Mouse (Mus musculus) hindbrain, postnatal 0 days (tissue): Measurements from ENCODE around the gene Mfsd2b. TPM values are rescaled to one million over a fixed set of nuclear protein-coding genes. Genes with fewer than 3 reads are reported as not detected.
A peak's percentile ranks its signal among the peaks of the same experiment; 100 is the strongest.

ENCODE experiments used
- ATAC-seq: fragments of 200-750 bp; cut with Nextera tagmentation; 2 replicates; pipeline ENCODE4 v1.8.0; 2017; ENCODE audit warnings: mild to moderate bottlenecking, moderate TSS enrichment, moderate library complexity
- DNase-seq: peaks from one replicate; pipeline ENCODE4 v3.0.0-alpha.2; 2015; ENCODE audit warnings: low spot score
- H3K27ac ChIP-seq: fragments of 300-500 bp; sonication (generic); 2 replicates; pipeline ENCODE4 v1.5.1; 2014; ENCODE audit warnings: mild to moderate bottlenecking
- H3K27me3 ChIP-seq: fragments of 300-500 bp; sonication (generic); 2 replicates; pipeline ENCODE4 v1.6.1; 2014; ENCODE audit warnings: low read length, mixed read lengths; ENCODE audit not compliant: insufficient read depth
- H3K36me3 ChIP-seq: fragments of 300-500 bp; sonication (generic); 2 replicates; pipeline ENCODE4 v1.6.1; 2014; ENCODE audit warnings: low read length, mixed read lengths; ENCODE audit not compliant: insufficient read depth
- H3K4me1 ChIP-seq: fragments of 300-500 bp; sonication (generic); 2 replicates; pipeline ENCODE4 v1.6.1; 2014; ENCODE audit warnings: antibody characterized with exemption, low read length, mixed read lengths; ENCODE audit not compliant: insufficient read depth
- H3K4me2 ChIP-seq: fragments of 300-500 bp; sonication (generic); 2 replicates; pipeline ENCODE4 v1.6.1; 2014; ENCODE audit warnings: low read depth, mild to moderate bottlenecking, low read length, moderate library complexity, mixed read lengths
- H3K4me3 ChIP-seq: fragments of 300-500 bp; sonication (generic); 2 replicates; pipeline ENCODE4 v1.5.1; 2014; ENCODE audit warnings: low read length
- H3K9ac ChIP-seq: fragments of 300-500 bp; sonication (generic); replicated peaks from 2 replicates; pipeline ENCODE4 v1.6.1; 2014; ENCODE audit warnings: mild to moderate bottlenecking, low read length, moderate library complexity, mixed read lengths
- H3K9me3 ChIP-seq: fragments of 300-500 bp; sonication (generic); 2 replicates; pipeline ENCODE4 v1.6.1; 2016; ENCODE audit warnings: low read length, mixed read lengths
- CTCF ChIP-seq: IDR thresholded peaks from 2 replicates; pipeline ENCODE4 v1.5.1; 2016; ENCODE audit warnings: antibody characterized with exemption, control low read depth, low read depth
- WGBS: fragments of 180-500 bp; shearing (Covaris S2); extraction: QIAGEN DNeasy Blood & Tissue Kit; methylation state at CpG from one replicate; pipeline ENCODE4 v1.1.7; 2014; 5-methylcytosine and 5-hydroxymethylcytosine counted together
- polyA plus RNA-seq: library from polyadenylated mRNA; unstranded; fragments of >200 nt; fragmentation: Nextera tagmentation; extraction: Ambion mirVana; gene quantifications from 2 replicates; pipeline ENCODE4 v1.2.1, GENCODE M21; 2015
- total RNA-seq: library from RNA; depleted of rRNA; stranded (reverse); fragments of >200 nt; gene quantifications from 2 replicates; pipeline ENCODE4 v1.2.3, GENCODE M21; 2014

The Mfsd2b gene
- total and polyA plus RNA-seq, 2 experiments from 2014 or later = 1.8 to 3.6 TPM

GRCm38 (mm10) chr12:4862672-4863071 is 11.5 kb downstream of the Mfsd2b start:
- WGBS = 92% methylated on average over 4 of the region's 4 CpGs
- TF ChIP-seq CTCF = peak; percentile 39
- Histone ChIP-seq H3K27me3 (no peaks in the 10 kb centered on the region), H3K4me2 (no peak overlapping the region), H3K4me1 (no peaks in the 10 kb centered on the region), H3K9ac (no peak overlapping the region), H3K36me3 (no peaks in the 10 kb centered on the region), H3K4me3 (no peak overlapping the region), H3K9me3 (0 out of 2 replicates have a peak, but pooled peaks cover 3% of the 10 kb centered on the region), H3K27ac (no peak overlapping the region)
- DNase-seq (no peak), ATAC-seq (no peak)

DNA sequence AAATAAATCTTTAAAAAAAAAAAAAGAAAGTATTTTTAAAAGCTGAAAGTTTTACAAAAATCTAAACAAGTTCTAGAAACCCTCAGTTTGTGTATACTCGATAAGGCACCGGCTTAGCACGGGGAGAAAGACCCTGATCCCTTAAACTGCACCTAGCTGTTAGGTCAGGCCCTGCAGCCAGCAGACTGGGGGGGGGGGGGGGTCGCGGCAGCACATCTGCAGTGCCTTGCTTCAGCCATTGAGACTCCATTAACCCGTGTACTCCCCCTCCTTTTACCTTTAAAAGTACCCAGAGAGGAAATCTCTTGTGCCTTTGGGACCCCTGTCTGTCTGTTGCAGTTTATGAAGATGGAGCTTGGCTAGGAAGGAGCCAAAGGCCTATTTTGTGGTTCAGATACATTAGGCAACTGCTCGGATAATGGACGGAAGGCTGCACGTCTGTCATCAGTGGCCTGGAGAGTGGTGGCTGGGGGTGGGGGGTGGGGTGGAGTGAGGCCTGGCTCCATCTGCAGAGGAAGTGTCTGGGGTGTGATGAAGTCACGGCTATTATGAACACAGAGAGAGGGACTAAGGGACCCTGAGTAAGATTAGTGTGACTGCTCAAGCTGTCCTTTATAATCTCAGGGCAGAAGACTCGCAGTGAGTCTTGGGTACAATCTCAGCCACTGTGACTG is 14.8 kb downstream of the Mfsd2b start:
- Histone ChIP-seq H3K4me3 (no peak overlapping the region), H3K9me3 (0 out of 2 replicates have a peak, but pooled peaks cover 3% of the 10 kb centered on the region), H3K4me2 (no peak overlapping the region), H3K4me1 (no peaks in the 10 kb centered on the region), H3K27ac (no peak overlapping the region), H3K27me3 (no peaks in the 10 kb centered on the region), H3K36me3 (0 out of 2 replicates have a peak, but pooled peaks cover 3% of the 10 kb centered on the region), H3K9ac (no peak overlapping the region)
- no peak for TF ChIP-seq CTCF
- DNase-seq (no peak), ATAC-seq (peak; percentile 68)
- WGBS = 43% methylated on average over 11 of the region's 11 CpGs

- DNase-seq = no peak
- WGBS = 91% methylated on average over 2 of the region's 2 CpGs
- Histone ChIP-seq H3K9me3 (no peaks in the 10 kb centered on the region), H3K4me1 (no peaks in the 10 kb centered on the region), H3K27ac (no peak overlapping the region), H3K4me2 (no peak overlapping the region), H3K9ac (no peak overlapping the region), H3K27me3 (no peaks in the 10 kb centered on the region), H3K36me3 (0 out of 2 replicates have a peak, but pooled peaks cover 3% of the 10 kb centered on the region), H3K4me3 (no peak overlapping the region)
- no peak for ATAC-seq
- TF ChIP-seq CTCF = no peak
Observed at GRCm38 (mm10) chr12:4856834-4857233, 17.3 kb downstream of the Mfsd2b start.

- peak; percentile 43; the same call in 1 of the 2 replicates for TF ChIP-seq CTCF
- Histone ChIP-seq H3K4me2 (no peak overlapping the region), H3K36me3 (0 out of 2 replicates have a peak, but pooled peaks cover 3% of the 10 kb centered on the region), H3K27ac (no peak overlapping the region), H3K9ac (no peak overlapping the region), H3K27me3 (no peaks in the 10 kb centered on the region), H3K4me1 (no peaks in the 10 kb centered on the region), H3K9me3 (no peaks in the 10 kb centered on the region), H3K4me3 (no peak overlapping the region)
- WGBS = 99% methylated on average over 5 of the region's 5 CpGs
- DNase-seq = no peak
- ATAC-seq = no peak
Observed at GRCm38 (mm10) chr12:4856160-4856559, 18.0 kb downstream of the Mfsd2b start.

GRCm38 (mm10) chr12:4843741-4844140 is 30.4 kb downstream of the Mfsd2b start:
- Histone ChIP-seq H3K9ac (peak overlapping the region; percentile 45; the same call in 1 of the 2 replicates), H3K9me3 (no peaks in the 10 kb centered on the region), H3K36me3 (no peaks in the 10 kb centered on the region), H3K4me2 (peak overlapping the region; percentile 67), H3K27me3 (no peaks in the 10 kb centered on the region), H3K4me1 (peaks cover 3% of the 10 kb centered on the region; the same call in 1 of the 2 replicates), H3K27ac (no peak overlapping the region), H3K4me3 (peak overlapping the region; percentile 73)
- ATAC-seq (peak; percentile 13; the same call in 1 of the 2 replicates), DNase-seq (peak; percentile 58)
- under 1% methylated on average over 12 of the region's 12 CpGs for WGBS
- TF ChIP-seq CTCF = no peak

DNA sequence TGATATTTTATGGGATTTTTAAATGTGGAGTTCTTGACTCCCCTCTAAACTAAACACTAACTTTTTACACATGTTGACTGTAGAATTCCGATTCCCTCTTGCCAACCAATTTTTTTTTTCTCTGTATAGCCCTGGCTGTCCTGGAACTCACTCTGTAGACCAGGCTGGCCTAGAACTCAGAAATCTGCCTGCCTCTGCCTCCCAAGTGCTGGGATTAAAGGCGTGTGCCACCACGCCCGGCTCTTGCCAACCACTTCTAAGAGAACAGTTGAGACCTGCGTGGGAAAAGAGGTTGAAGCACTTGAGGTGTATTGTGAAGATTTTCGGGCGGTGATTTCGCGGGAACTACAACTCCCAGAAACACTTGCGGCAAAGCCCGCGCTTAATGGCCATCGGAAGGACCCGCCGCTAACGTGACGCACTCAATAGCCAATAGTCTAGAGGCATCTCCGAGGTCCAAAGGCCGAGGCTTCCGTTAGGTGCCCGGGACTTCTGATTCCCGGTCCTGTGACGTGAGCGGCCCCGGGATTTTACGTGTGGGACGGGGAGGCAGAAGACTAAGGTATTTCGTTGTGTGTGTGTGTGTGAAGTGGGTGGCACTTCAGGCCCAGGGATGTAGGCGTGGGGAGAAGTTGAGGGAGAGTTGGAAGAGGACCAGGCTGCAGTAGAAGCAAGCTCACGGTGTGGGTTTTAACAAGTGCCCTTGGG is 31.1 kb downstream of the Mfsd2b start, which contains the start of gene Wdcp:
TSS of gene Wdcp (plus strand) at position 414 of the 708 bp plus-strand sequence.
- DNase-seq (peak; percentile 96), ATAC-seq (peak; percentile 92)
- H3K4me3 ChIP-seq = peak within 1 kb of the TSS; percentile 73
- H3K36me3 ChIP-seq = no peaks in the 10 kb centered on the region
- H3K9me3 ChIP-seq = no peaks in the 10 kb centered on the region
- peaks cover 3% of the 10 kb centered on the region; the same call in 1 of the 2 replicates for H3K4me1 ChIP-seq
- H3K4me2 ChIP-seq = peak within 1 kb of the TSS; percentile 95
- TF ChIP-seq CTCF = no peak
- no peaks in the 10 kb centered on the region for H3K27me3 ChIP-seq
- no peak within 1 kb of the TSS for H3K27ac ChIP-seq
- under 1% methylated on average over 30 of the region's 30 CpGs for WGBS
- H3K9ac ChIP-seq = peak within 1 kb of the TSS; percentile 45; the same call in 1 of the 2 replicates
